Mouse (Mus musculus) spleen, adult 12 weeks (tissue): ENCODE results near the gene Olfr1219.

Experiments
- DNase-seq: peaks from one replicate; pipeline ENCODE4 v3.0.0; 2022; ENCODE audit warnings: low spot score

The Olfr1219 gene

DNA sequence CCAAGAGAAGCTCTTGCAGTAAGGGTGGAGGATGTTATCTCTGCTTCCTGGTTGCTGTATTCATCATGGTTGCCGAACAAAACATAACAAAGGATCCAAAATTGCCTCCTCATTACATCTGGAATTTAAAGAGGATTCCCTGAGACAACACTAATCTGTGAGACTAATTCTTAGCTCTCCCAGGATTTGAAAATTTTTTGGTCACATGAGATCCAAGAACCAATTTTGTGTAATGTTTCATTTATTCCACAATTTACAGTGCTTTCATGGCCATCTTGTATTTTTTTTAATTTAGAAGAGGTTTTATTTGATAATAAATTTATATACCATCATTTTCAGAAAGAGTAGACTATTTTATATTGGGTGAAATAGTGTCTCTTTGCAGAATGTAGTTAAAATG, at the start of gene Olfr1219:
TSS of gene Olfr1219 (minus strand) at position 101 of the 400 bp plus-strand sequence.
- DNase-seq = no peak

DNA sequence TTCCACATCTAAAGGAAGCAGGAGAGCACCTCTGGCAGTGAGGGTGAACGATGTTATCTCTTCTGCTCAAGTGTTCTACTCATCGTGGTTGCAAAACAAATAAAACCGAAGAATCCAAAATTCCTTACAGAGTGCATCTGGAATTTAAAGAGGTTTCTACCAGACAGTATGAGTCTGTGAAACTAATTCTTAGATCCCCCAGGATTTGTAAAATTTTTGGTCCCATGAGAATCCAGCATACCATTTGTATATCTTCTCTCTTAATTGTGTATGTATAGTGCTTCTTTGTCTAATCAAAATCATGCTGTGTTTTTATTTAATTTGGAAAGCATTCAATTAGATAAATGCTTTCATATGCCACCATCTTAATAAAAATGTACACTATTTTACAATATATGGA, 49.6 kb upstream of the Olfr1219 start, which contains the start of gene Olfr1222:
TSS of gene Olfr1222 (minus strand) at position 101 of the 400 bp plus-strand sequence.
- DNase-seq = no peak

- no peak for DNase-seq
Measured at GRCm38 (mm10) chr2:89117183-89117582, 33.9 kb upstream of the Olfr1219 start, which contains the start of gene Olfr1221. Olfr1221 (minus strand) TSS chr2:89117283.

DNA sequence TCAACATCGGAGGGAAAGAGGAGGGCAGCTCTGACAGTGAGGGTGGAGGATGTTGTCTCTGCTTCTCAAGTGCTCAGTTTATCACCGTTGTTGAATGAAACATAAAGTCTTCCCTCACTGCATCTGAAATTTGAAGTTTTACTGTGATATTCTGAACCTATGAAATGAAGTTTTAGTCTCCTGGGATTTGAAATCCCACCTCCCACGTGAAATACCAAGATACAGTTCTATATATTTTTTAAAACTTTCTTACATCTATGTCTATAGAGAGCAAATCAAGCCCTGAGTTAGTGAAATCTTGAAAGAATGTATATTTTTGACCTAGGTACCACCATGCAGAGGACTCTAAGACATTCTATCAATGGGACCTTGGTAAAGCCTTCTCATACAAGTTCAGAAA, 23.4 kb upstream of the Olfr1219 start, which contains the start of gene Olfr1220:
TSS of gene Olfr1220 (minus strand) at position 101 of the 400 bp plus-strand sequence.
- DNase-seq = no peak

DNA sequence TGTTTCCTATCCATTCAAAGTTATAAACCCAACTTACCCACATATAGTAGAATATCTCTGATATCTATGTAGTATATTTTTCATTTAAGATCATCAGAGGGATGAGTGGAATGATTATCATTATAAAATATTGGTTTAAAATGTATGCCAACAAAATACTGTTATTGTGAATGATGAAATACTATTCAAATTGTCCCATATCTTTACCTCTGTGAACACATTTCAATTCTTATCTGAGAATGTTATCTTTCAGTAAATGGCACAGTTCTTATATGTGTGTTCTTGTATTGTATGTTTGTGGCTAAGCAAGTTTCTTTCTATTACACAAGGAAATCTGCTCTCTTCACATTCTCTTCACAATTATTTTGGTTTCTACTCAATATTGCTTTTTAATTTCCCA, 22.3 kb upstream of the Olfr1219 start:
- DNase-seq = no peak

GRCm38 (mm10) chr2:89093848-89094247, 10.5 kb upstream of the Olfr1219 start:
- DNase-seq = no peak

- DNase-seq = no peak
Measured at GRCm38 (mm10) chr2:89081487-89081886, 1.8 kb downstream of the Olfr1219 start.

DNA sequence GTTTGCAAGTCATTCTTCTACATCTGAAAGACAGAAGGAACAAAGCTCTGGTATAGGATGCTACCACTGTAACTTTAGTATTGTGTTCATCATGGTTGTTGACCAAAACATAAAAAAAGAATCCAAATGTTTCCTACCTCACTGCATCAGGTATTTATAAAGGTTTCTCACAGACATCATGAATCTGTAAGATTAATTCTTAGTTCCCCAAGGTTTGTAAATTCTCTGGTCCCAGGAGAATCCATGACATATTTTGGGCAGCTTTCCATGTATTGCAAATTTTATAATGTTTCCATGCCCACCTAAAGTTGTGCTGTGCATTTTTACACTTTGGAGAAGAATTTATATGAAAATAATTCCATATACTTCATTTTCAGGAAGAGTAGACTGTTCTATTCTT, 22.2 kb downstream of the Olfr1219 start, which contains the start of gene Olfr1218:
TSS of gene Olfr1218 (minus strand) at position 101 of the 400 bp plus-strand sequence.
- no peak for DNase-seq

GRCm38 (mm10) chr2:89031965-89032364, 51.3 kb downstream of the Olfr1219 start, which contains the start of gene Olfr1217:
Olfr1217 (minus strand) TSS chr2:89032065.
- DNase-seq = no peak
